ENCODE assay signal across 7 mouse cellular contexts in genomic region chr8:88200724-88201495, GRCm38 (mm10). TPM values are rescaled to one million over a fixed set of nuclear protein-coding genes. Genes with fewer than 3 reads are reported as not detected.
DNase-seq lines count a peak whose midpoint lies in the region; ATAC-seq lines count a peak whose summit lies in the region.

No protein-coding gene starts in this region.

- no peak for ATAC-seq in neural tube, embryonic 11.5 days (ENCODE audit: insufficient read depth, low FRiP score, low TSS enrichment)
- ATAC-seq in hindbrain, embryonic 13.5 days (ENCODE audit: low FRiP score) = 0 out of 2 replicates have a peak, but pooled peaks have one; percentile 2
- no peak for ATAC-seq in midbrain, embryonic 13.5 days
- ATAC-seq in frontal cortex, adult (ENCODE audit: low TSS enrichment) = no peak

- peak overlapping the region; percentile 82; the same call in 1 of the 2 replicates for H3K9ac ChIP-seq in neural tube, embryonic 11.5 days (ENCODE audit: low read length)
- H3K9ac ChIP-seq in hindbrain, embryonic 13.5 days = peak overlapping the region; percentile 94
- peak overlapping the region; percentile 91 for H3K9ac ChIP-seq in midbrain, embryonic 13.5 days (replicated peaks)

- H3K4me1 ChIP-seq in neural tube, embryonic 11.5 days (ENCODE audit: control insufficient read depth, insufficient read depth, low read length) = peaks cover 14% of the 10 kb centered on the region
- peaks cover 52% of the 10 kb centered on the region for H3K4me1 ChIP-seq in embryonic facial prominence, embryonic 10.5 days
- H3K4me1 ChIP-seq in hindbrain, embryonic 13.5 days (replicated peaks) = peaks cover 54% of the 10 kb centered on the region
- H3K4me1 ChIP-seq in midbrain, embryonic 13.5 days (replicated peaks) = peaks cover 51% of the 10 kb centered on the region

- no peaks in the 10 kb centered on the region for H3K9me3 ChIP-seq in neural tube, embryonic 11.5 days (ENCODE audit: control insufficient read depth, low read length)
- no peaks in the 10 kb centered on the region for H3K9me3 ChIP-seq in embryonic facial prominence, embryonic 10.5 days
- no peaks in the 10 kb centered on the region for H3K9me3 ChIP-seq in hindbrain, embryonic 13.5 days
- H3K9me3 ChIP-seq in midbrain, embryonic 13.5 days = no peaks in the 10 kb centered on the region

- H3K4me3 ChIP-seq in neural tube, embryonic 11.5 days (ENCODE audit: low read depth, low read length) = peak overlapping the region; percentile 94
- H3K4me3 ChIP-seq in embryonic facial prominence, embryonic 10.5 days = peak overlapping the region; percentile 96
- peak overlapping the region; percentile 95 for H3K4me3 ChIP-seq in hindbrain, embryonic 13.5 days
- H3K4me3 ChIP-seq in midbrain, embryonic 13.5 days (replicated peaks) = peak overlapping the region; percentile 94

- H3K36me3 ChIP-seq in neural tube, embryonic 11.5 days (ENCODE audit: control insufficient read depth, insufficient read depth, low read length) = no peaks in the 10 kb centered on the region
- H3K36me3 ChIP-seq in embryonic facial prominence, embryonic 10.5 days (replicated peaks) = peaks cover 39% of the 10 kb centered on the region
- no peaks in the 10 kb centered on the region for H3K36me3 ChIP-seq in hindbrain, embryonic 13.5 days
- no peaks in the 10 kb centered on the region for H3K36me3 ChIP-seq in midbrain, embryonic 13.5 days

- WGBS in neural tube, embryonic 11.5 days = 36% methylated on average over 10 of the region's 10 CpGs
- 27% methylated on average over 10 of the region's 10 CpGs for WGBS in embryonic facial prominence, embryonic 10.5 days
- WGBS in hindbrain, embryonic 13.5 days = 20% methylated on average over 10 of the region's 10 CpGs
- 18% methylated on average over 10 of the region's 10 CpGs for WGBS in midbrain, embryonic 13.5 days

- H3K27ac ChIP-seq in neural tube, embryonic 11.5 days (ENCODE audit: low read depth, low read length) = no peak overlapping the region
- H3K27ac ChIP-seq in embryonic facial prominence, embryonic 10.5 days (replicated peaks) = no peak overlapping the region
- no peak overlapping the region for H3K27ac ChIP-seq in hindbrain, embryonic 13.5 days
- no peak overlapping the region for H3K27ac ChIP-seq in midbrain, embryonic 13.5 days

- no peak for DNase-seq in neural tube, embryonic 11.5 days (ENCODE audit: low spot score)
- no peak for DNase-seq in neural tube, embryonic 10.5 days (ENCODE audit: extremely low spot score, low spot score)
- DNase-seq in embryonic facial prominence, embryonic 10.5 days (ENCODE audit: low spot score) = no peak
- no peak for DNase-seq in spleen, postnatal 36 days (ENCODE audit: low spot score in 2 of 2)

- H3K27me3 ChIP-seq in neural tube, embryonic 11.5 days (ENCODE audit: control insufficient read depth, insufficient read depth, low read length) = no peaks in the 10 kb centered on the region
- H3K27me3 ChIP-seq in embryonic facial prominence, embryonic 10.5 days (replicated peaks; ENCODE audit: low read depth, poor library complexity, severe bottlenecking) = no peaks in the 10 kb centered on the region
- no peaks in the 10 kb centered on the region for H3K27me3 ChIP-seq in hindbrain, embryonic 13.5 days
- H3K27me3 ChIP-seq in midbrain, embryonic 13.5 days = no peaks in the 10 kb centered on the region

- H3K4me2 ChIP-seq in neural tube, embryonic 11.5 days (ENCODE audit: low read depth) = peak overlapping the region; percentile 88
- peak overlapping the region; percentile 84 for H3K4me2 ChIP-seq in hindbrain, embryonic 13.5 days
- peak overlapping the region; percentile 94 for H3K4me2 ChIP-seq in midbrain, embryonic 13.5 days (replicated peaks)

RNA-seq across cellular contexts. Expression of gene Tent4b, which starts 1.9 kb away (rescaled TPM):
- polyA plus RNA-seq in neural tube, embryonic 11.5 days (2014; fragmentation: Nextera tagmentation; extraction: Ambion mirVana) = 11.1 and 11.2 TPM in 2 replicates
- polyA plus RNA-seq in embryonic facial prominence, embryonic 10.5 days (2016; fragmentation: Nextera tagmentation; extraction: Ambion mirVana) = 9.9 and 11.6 TPM in 2 replicates
- polyA plus RNA-seq in hindbrain, embryonic 13.5 days (2015; fragmentation: Nextera tagmentation; extraction: Ambion mirVana) = 9.5 and 9.9 TPM in 2 replicates
- 9.1 and 9.7 TPM in 2 replicates for polyA plus RNA-seq in midbrain, embryonic 13.5 days (2015; fragmentation: Nextera tagmentation; extraction: Ambion mirVana)
